Mouse (Mus musculus) hindbrain, postnatal 0 days (tissue): ENCODE measurements at regions not wholly inside any gene's neighbourhood (a gene's known extent, or its start where the extent isn't known, plus 50 kb on each side); places are given as distances from the start of the nearest gene placed in this dataset.

Source experiments
- ATAC-seq: fragments of 200-750 bp; cut with Nextera tagmentation; 2 replicates; pipeline ENCODE4 v1.8.0; 2017; ENCODE audit warnings: mild to moderate bottlenecking, moderate TSS enrichment, moderate library complexity
- DNase-seq: peaks from one replicate; pipeline ENCODE4 v3.0.0-alpha.2; 2015; ENCODE audit warnings: low spot score
- H3K27ac ChIP-seq: fragments of 300-500 bp; sonication (generic); 2 replicates; pipeline ENCODE4 v1.5.1; 2014; ENCODE audit warnings: mild to moderate bottlenecking
- H3K27me3 ChIP-seq: fragments of 300-500 bp; sonication (generic); 2 replicates; pipeline ENCODE4 v1.6.1; 2014; ENCODE audit warnings: low read length, mixed read lengths; ENCODE audit not compliant: insufficient read depth
- H3K36me3 ChIP-seq: fragments of 300-500 bp; sonication (generic); 2 replicates; pipeline ENCODE4 v1.6.1; 2014; ENCODE audit warnings: low read length, mixed read lengths; ENCODE audit not compliant: insufficient read depth
- H3K4me1 ChIP-seq: fragments of 300-500 bp; sonication (generic); 2 replicates; pipeline ENCODE4 v1.6.1; 2014; ENCODE audit warnings: antibody characterized with exemption, low read length, mixed read lengths; ENCODE audit not compliant: insufficient read depth
- H3K4me2 ChIP-seq: fragments of 300-500 bp; sonication (generic); 2 replicates; pipeline ENCODE4 v1.6.1; 2014; ENCODE audit warnings: low read depth, mild to moderate bottlenecking, low read length, moderate library complexity, mixed read lengths
- H3K4me3 ChIP-seq: fragments of 300-500 bp; sonication (generic); 2 replicates; pipeline ENCODE4 v1.5.1; 2014; ENCODE audit warnings: low read length
- H3K9ac ChIP-seq: fragments of 300-500 bp; sonication (generic); replicated peaks from 2 replicates; pipeline ENCODE4 v1.6.1; 2014; ENCODE audit warnings: mild to moderate bottlenecking, low read length, moderate library complexity, mixed read lengths
- H3K9me3 ChIP-seq: fragments of 300-500 bp; sonication (generic); 2 replicates; pipeline ENCODE4 v1.6.1; 2016; ENCODE audit warnings: low read length, mixed read lengths
- CTCF ChIP-seq: IDR thresholded peaks from 2 replicates; pipeline ENCODE4 v1.5.1; 2016; ENCODE audit warnings: antibody characterized with exemption, control low read depth, low read depth
- WGBS: fragments of 180-500 bp; shearing (Covaris S2); extraction: QIAGEN DNeasy Blood & Tissue Kit; methylation state at CpG from one replicate; pipeline ENCODE4 v1.1.7; 2014; 5-methylcytosine and 5-hydroxymethylcytosine counted together

- no peak overlapping the region for H3K4me3 ChIP-seq
- no peak overlapping the region for H3K4me2 ChIP-seq
- H3K27ac ChIP-seq = no peak overlapping the region
- TF ChIP-seq CTCF = no peak
- no peak for ATAC-seq
- DNase-seq = peak; percentile 48
- H3K36me3 ChIP-seq = no peaks in the 10 kb centered on the region
- no peaks in the 10 kb centered on the region for H3K9me3 ChIP-seq
- no peak overlapping the region for H3K9ac ChIP-seq
- H3K27me3 ChIP-seq = no peaks in the 10 kb centered on the region
- 47% methylated on average over 3 of the region's 3 CpGs for WGBS
- H3K4me1 ChIP-seq = no peaks in the 10 kb centered on the region
Observed at GRCm38 (mm10) chr2:34111286-34111685, 223.5 kb upstream of the Mvb12b start.

- no peak overlapping the region for H3K4me3 ChIP-seq
- no peak overlapping the region for H3K27ac ChIP-seq
- DNase-seq (no peak), ATAC-seq (no peak)
- no peaks in the 10 kb centered on the region for H3K9me3 ChIP-seq
- no peaks in the 10 kb centered on the region for H3K27me3 ChIP-seq
- TF ChIP-seq CTCF = no peak
- H3K9ac ChIP-seq = no peak overlapping the region
- 72% methylated on average over 17 of the region's 17 CpGs for WGBS
- H3K36me3 ChIP-seq = no peaks in the 10 kb centered on the region
- no peak overlapping the region for H3K4me2 ChIP-seq
- 0 out of 2 replicates have a peak, but pooled peaks cover 5% of the 10 kb centered on the region for H3K4me1 ChIP-seq
Observed at GRCm38 (mm10) chr2:34110582-34110981, 222.8 kb upstream of the Mvb12b start.

GRCm38 (mm10) chr2:34107566-34108303 is 220.0 kb upstream of the Mvb12b start:
- Histone ChIP-seq H3K4me3 (no peak overlapping the region), H3K36me3 (no peaks in the 10 kb centered on the region), H3K27me3 (no peaks in the 10 kb centered on the region), H3K27ac (peak overlapping the region; percentile 70), H3K9me3 (no peaks in the 10 kb centered on the region), H3K4me2 (peak overlapping the region; percentile 50), H3K9ac (no peak overlapping the region; the same call in 1 of the 2 replicates), H3K4me1 (peaks cover 10% of the 10 kb centered on the region)
- WGBS = 33% methylated on average over 27 of the region's 27 CpGs
- no peak for TF ChIP-seq CTCF
- peak; percentile 73 for DNase-seq
- ATAC-seq = no peak

GRCm38 (mm10) chr2:34106837-34107565 is 219.3 kb upstream of the Mvb12b start:
- H3K9ac ChIP-seq = peak overlapping the region; percentile 26

GRCm38 (mm10) chr2:34106245-34106644 is 218.5 kb upstream of the Mvb12b start:
- WGBS = 27% methylated on average over 9 of the region's 9 CpGs
- Histone ChIP-seq H3K27ac (peak overlapping the region; percentile 70), H3K4me3 (peak overlapping the region; percentile 0; the same call in 1 of the 2 replicates), H3K27me3 (no peaks in the 10 kb centered on the region), H3K4me1 (peaks cover 10% of the 10 kb centered on the region), H3K4me2 (peak overlapping the region; percentile 50), H3K9ac (0 out of 2 replicates have a peak overlapping the region, but pooled peaks have one; percentile 26), H3K36me3 (no peaks in the 10 kb centered on the region), H3K9me3 (no peaks in the 10 kb centered on the region)
- DNase-seq (peak; percentile 40), ATAC-seq (no peak)
- no peak for TF ChIP-seq CTCF

More at GRCm38 (mm10) chr2:34106837-34107565, 219.3 kb upstream of the Mvb12b start:
- H3K27me3 ChIP-seq = no peaks in the 10 kb centered on the region
- peak overlapping the region; percentile 50 for H3K4me2 ChIP-seq
- H3K27ac ChIP-seq = peak overlapping the region; percentile 70
- peaks cover 10% of the 10 kb centered on the region for H3K4me1 ChIP-seq
- no peaks in the 10 kb centered on the region for H3K9me3 ChIP-seq
- peak overlapping the region; percentile 0; the same call in 1 of the 2 replicates for H3K4me3 ChIP-seq
- WGBS = 15% methylated on average over 15 of the region's 15 CpGs
- H3K36me3 ChIP-seq = no peaks in the 10 kb centered on the region
- ATAC-seq = peak; percentile 35
- peak; percentile 70 for DNase-seq
- TF ChIP-seq CTCF = no peak

- Histone ChIP-seq H3K4me2 (no peak overlapping the region), H3K9ac (no peak overlapping the region), H3K9me3 (no peaks in the 10 kb centered on the region), H3K4me3 (no peak overlapping the region), H3K36me3 (no peaks in the 10 kb centered on the region), H3K27me3 (no peaks in the 10 kb centered on the region), H3K27ac (peak overlapping the region; percentile 70), H3K4me1 (peaks cover 10% of the 10 kb centered on the region)
- WGBS = 43% methylated on average over 13 of the region's 13 CpGs
- DNase-seq = peak; percentile 55
- peak; percentile 27; the same call in 1 of the 2 replicates for TF ChIP-seq CTCF
- ATAC-seq = 0 out of 2 replicates have a peak, but pooled peaks have one; percentile 10
Observed at GRCm38 (mm10) chr2:34105271-34106051, 217.7 kb upstream of the Mvb12b start.
